Mouse (Mus musculus) c-Kit-positive CD71-positive TER-119-negative erythroid progenitor cells, embryonic 14.5 days (primary cell): Measurements from ENCODE around the gene Rpl9.

ENCODE experiments used
- DNase-seq: peaks from one replicate; pipeline ENCODE4 v3.0.0-alpha.2; 2013; ENCODE audit warnings: low read depth

Gene Rpl9

GRCm38 (mm10) chr5:65374746-65375145 lies 16.5 kb downstream of the Rpl9 start:
- DNase-seq, result no peak

- no peak for DNase-seq
Observed at GRCm38 (mm10) chr5:65371551-65371950, 19.7 kb downstream of the Rpl9 start.

- DNase-seq, result no peak
Observed at GRCm38 (mm10) chr5:65367837-65368236, 23.4 kb downstream of the Rpl9 start.

GRCm38 (mm10) chr5:65357771-65358170 lies 33.5 kb downstream of the Rpl9 start:
- DNase-seq, result no peak

- no peak for DNase-seq
Observed at GRCm38 (mm10) chr5:65356851-65357250, 34.4 kb downstream of the Rpl9 start.

GRCm38 (mm10) chr5:65354985-65355384 lies 36.3 kb downstream of the Rpl9 start:
- no peak for DNase-seq

GRCm38 (mm10) chr5:65354097-65354496 lies 37.1 kb downstream of the Rpl9 start:
- no peak for DNase-seq

GRCm38 (mm10) chr5:65350508-65350907 lies 40.7 kb downstream of the Rpl9 start:
- DNase-seq, result no peak

GRCm38 (mm10) chr5:65348168-65348567 lies 43.1 kb downstream of the Rpl9 start, which contains the start of gene Klb:
TSS of gene Klb (plus strand) at chr5:65348314.
- DNase-seq, result no peak

GRCm38 (mm10) chr5:65340167-65340566 lies 51.1 kb downstream of the Rpl9 start:
- no peak for DNase-seq

- DNase-seq, result no peak
Observed at GRCm38 (mm10) chr5:65338394-65338793, 52.9 kb downstream of the Rpl9 start.
